In genomic region chr6:15767460-15767859, GRCm38 (mm10) we compare ENCODE assay signal across 31 mouse cellular contexts. TPM values are rescaled to one million over a fixed set of nuclear protein-coding genes. Genes with fewer than 3 reads are reported as not detected.
DNase-seq lines count a peak whose midpoint lies in the region; ATAC-seq lines count a peak whose summit lies in the region.
"Had no signal": no experiment of that assay in that cellular context is flagged by ENCODE, and none has a peak within 500 bp of the region (broad histone marks: within the 10 kb centered on the region; RNA-seq: fewer than 3 reads in every experiment).

No protein-coding gene starts in this region.

- H3K36me3 ChIP-seq in forebrain, embryonic 12.5 days (replicated peaks), result no peaks in the 10 kb centered on the region
- peaks cover 4% of the 10 kb centered on the region; the same call in 1 of the 2 replicates for H3K36me3 ChIP-seq in forebrain, embryonic 10.5 days (replicated peaks)
- H3K36me3 ChIP-seq in midbrain, embryonic 12.5 days, result no peaks in the 10 kb centered on the region
- H3K36me3 ChIP-seq in midbrain, embryonic 11.5 days (ENCODE audit: control insufficient read depth, insufficient read depth, low read length), result no peaks in the 10 kb centered on the region
- H3K36me3 ChIP-seq: G1E; limb, embryonic 10.5 days; liver, embryonic 13.5 days; neural tube, embryonic 12.5 days had no signal

- ATAC-seq in forebrain, embryonic 12.5 days (ENCODE audit: low FRiP score), result peak; percentile 14; the same call in 1 of the 2 replicates
- peak; percentile 80 for ATAC-seq in midbrain, embryonic 12.5 days (ENCODE audit: low FRiP score, low read depth)
- ATAC-seq in midbrain, embryonic 11.5 days (ENCODE audit: low FRiP score), result no peak; the same call in 1 of the 2 replicates
- peak; percentile 5 for ATAC-seq in inflammation-experienced regulatory T-cells, adult 6 months
- ATAC-seq: hindbrain, postnatal 0 days; intestine, embryonic 16.5 days had no signal

- no peak for DNase-seq in forebrain, embryonic 10.5 days (ENCODE audit: extremely low spot score, low spot score)
- no peak for DNase-seq in midbrain, embryonic 11.5 days (ENCODE audit: low spot score, missing footprints)
- no peak for DNase-seq in adrenal gland, adult 18-20 months (ENCODE audit: low spot score in 2 of 2)
- DNase-seq: adrenal gland, postnatal 10 days; cerebellum, adult 11-12 months; cerebellum, adult 9-11 months; gastrocnemius, adult 2 months; heart, postnatal 10 days; kidney, adult 8-10 months; kidney, postnatal 10 days; layer of hippocampus, adult 9-11 months; liver, embryonic 13.5 days; lung, adult 18-20 months; lung, postnatal 10 days; right cerebral cortex, adult 18-20 months; spleen, adult 18-20 months; thymus, postnatal 14 days had no signal

- H3K4me1 ChIP-seq in forebrain, embryonic 12.5 days, result no peaks in the 10 kb centered on the region
- H3K4me1 ChIP-seq in forebrain, embryonic 10.5 days, result no peaks in the 10 kb centered on the region
- no peaks in the 10 kb centered on the region for H3K4me1 ChIP-seq in midbrain, embryonic 12.5 days
- H3K4me1 ChIP-seq in midbrain, embryonic 11.5 days (ENCODE audit: control insufficient read depth, insufficient read depth, low read length), result no peaks in the 10 kb centered on the region
- peaks cover 13% of the 10 kb centered on the region for H3K4me1 ChIP-seq in brown adipose tissue, adult 24 weeks (ENCODE audit: control insufficient read depth, insufficient read depth, insufficient read length, low read length)
- H3K4me1 ChIP-seq: hindbrain, embryonic 10.5 days; limb, embryonic 15.5 days; liver, embryonic 13.5 days; neural tube, embryonic 12.5 days had no signal

- H3K4me3 ChIP-seq in forebrain, embryonic 12.5 days (replicated peaks), result no peak overlapping the region
- no peak overlapping the region for H3K4me3 ChIP-seq in forebrain, embryonic 10.5 days
- H3K4me3 ChIP-seq in midbrain, embryonic 12.5 days, result no peak overlapping the region
- no peak overlapping the region for H3K4me3 ChIP-seq in midbrain, embryonic 11.5 days (ENCODE audit: low read depth, low read length)
- no peak overlapping the region for H3K4me3 ChIP-seq in brown adipose tissue, adult 24 weeks (ENCODE audit: insufficient read depth, low read depth, low read length)
- H3K4me3 ChIP-seq: erythroblast, embryonic 14.5 days; gastrocnemius, adult 2 months; heart, embryonic 13.5 days; hindbrain, embryonic 10.5 days; limb, embryonic 10.5 days; limb, embryonic 15.5 days; liver, embryonic 13.5 days; myocyte; neural tube, embryonic 12.5 days had no signal

- no peak overlapping the region for H3K27ac ChIP-seq in forebrain, embryonic 12.5 days
- no peak overlapping the region for H3K27ac ChIP-seq in forebrain, embryonic 10.5 days
- no peak overlapping the region for H3K27ac ChIP-seq in midbrain, embryonic 12.5 days (replicated peaks)
- no peak overlapping the region for H3K27ac ChIP-seq in midbrain, embryonic 11.5 days (ENCODE audit: low read depth, low read length)
- H3K27ac ChIP-seq in brown adipose tissue, adult 24 weeks (replicated peaks; ENCODE audit: low read depth, low read length), result 0 out of 2 replicates have a peak overlapping the region, but pooled peaks have one; percentile 11
- H3K27ac ChIP-seq: gastrocnemius, adult 2 months; heart, embryonic 13.5 days; hindbrain, embryonic 10.5 days; hindbrain, postnatal 0 days; limb, embryonic 10.5 days; limb, embryonic 15.5 days; liver, embryonic 13.5 days; neural tube, embryonic 12.5 days had no signal

- WGBS in forebrain, embryonic 12.5 days, result 61% methylated on average over 6 of the region's 6 CpGs
- 93% methylated on average over 6 of the region's 6 CpGs for WGBS in forebrain, embryonic 10.5 days
- 60% methylated on average over 6 of the region's 6 CpGs for WGBS in midbrain, embryonic 12.5 days
- WGBS in midbrain, embryonic 11.5 days, result 76% methylated on average over 6 of the region's 6 CpGs

- no peak overlapping the region for H3K9ac ChIP-seq in forebrain, embryonic 12.5 days
- no peak overlapping the region for H3K9ac ChIP-seq in midbrain, embryonic 12.5 days (replicated peaks)
- no peak overlapping the region for H3K9ac ChIP-seq in midbrain, embryonic 11.5 days (ENCODE audit: low read length)
- H3K9ac ChIP-seq: heart, embryonic 13.5 days; limb, embryonic 15.5 days; liver, embryonic 13.5 days; neural tube, embryonic 12.5 days had no signal

- no peaks in the 10 kb centered on the region for H3K27me3 ChIP-seq in forebrain, embryonic 12.5 days
- H3K27me3 ChIP-seq in forebrain, embryonic 10.5 days (ENCODE audit: poor library complexity, severe bottlenecking), result no peaks in the 10 kb centered on the region
- no peaks in the 10 kb centered on the region for H3K27me3 ChIP-seq in midbrain, embryonic 12.5 days
- no peaks in the 10 kb centered on the region for H3K27me3 ChIP-seq in midbrain, embryonic 11.5 days (ENCODE audit: control insufficient read depth, insufficient read depth, low read length)
- H3K27me3 ChIP-seq: heart, embryonic 13.5 days; limb, embryonic 15.5 days; liver, embryonic 13.5 days; neural tube, embryonic 12.5 days had no signal

- H3K4me2 ChIP-seq in forebrain, embryonic 12.5 days, result no peak overlapping the region
- H3K4me2 ChIP-seq in midbrain, embryonic 12.5 days (replicated peaks), result no peak overlapping the region
- no peak overlapping the region for H3K4me2 ChIP-seq in midbrain, embryonic 11.5 days
- H3K4me2 ChIP-seq: heart, embryonic 13.5 days; limb, embryonic 15.5 days; liver, embryonic 13.5 days; neural tube, embryonic 12.5 days had no signal

- H3K9me3 ChIP-seq in forebrain, embryonic 12.5 days, result no peaks in the 10 kb centered on the region
- no peaks in the 10 kb centered on the region for H3K9me3 ChIP-seq in forebrain, embryonic 10.5 days
- H3K9me3 ChIP-seq in midbrain, embryonic 12.5 days, result no peaks in the 10 kb centered on the region
- H3K9me3 ChIP-seq in midbrain, embryonic 11.5 days (ENCODE audit: control insufficient read depth, low read length), result no peaks in the 10 kb centered on the region
- H3K9me3 ChIP-seq: G1E; heart, embryonic 13.5 days; hindbrain, embryonic 10.5 days; limb, embryonic 10.5 days; limb, embryonic 15.5 days; liver, embryonic 13.5 days; neural tube, embryonic 12.5 days had no signal

RNA-seq across cellular contexts. Expression of gene Mdfic, which starts 47.0 kb away (rescaled TPM):
- polyA plus RNA-seq in forebrain, embryonic 12.5 days (2016; fragmentation: Nextera tagmentation; extraction: Ambion mirVana), result 3.6 and 5.2 TPM in 2 replicates
- polyA plus RNA-seq in forebrain, embryonic 10.5 days (2016; fragmentation: Nextera tagmentation; extraction: Ambion mirVana), result 3.3 TPM in 2 replicates
- polyA plus RNA-seq in midbrain, embryonic 12.5 days (2016; fragmentation: Nextera tagmentation; extraction: Ambion mirVana), result 4.9 and 5.2 TPM in 2 replicates
- 7.0 and 7.7 TPM in 2 replicates for polyA plus RNA-seq in midbrain, embryonic 11.5 days (2014; fragmentation: Nextera tagmentation; extraction: Ambion mirVana)
- polyA plus RNA-seq in brown adipose tissue, adult 24 weeks (2012; ENCODE audit: insufficient read depth, insufficient read length, missing spikeins), result 29.4 and 29.9 TPM in 2 replicates
- polyA plus RNA-seq in inflammation-experienced regulatory T-cells, adult 6 months (2017; shearing (Covaris generic)), result 10 to 100 TPM; 19.5 to 28.0 (median 21.3) TPM
- 10 to 100 TPM; 34.9 to 63.6 TPM for total RNA-seq in adrenal gland, adult 18-20 months (2021)
- polyA plus RNA-seq: G1E had no signal
